Mouse (Mus musculus): ENCODE measurements around the gene Pphln1. TPM values are rescaled to one million over a fixed set of nuclear protein-coding genes. Genes with fewer than 3 reads are reported as not detected.

Pphln1 gene
- polyA plus RNA-seq, 1 experiment, result 2.3 TPM

- no peak for TF ChIP-seq POLR2A (IDR thresholded peaks at IDR 0.05; ENCODE audit: low read depth, low read length)
- TF ChIP-seq CTCF (IDR thresholded peaks at IDR 0.05; ENCODE audit: extremely low read depth, insufficient read length, insufficient replicate concordance, low read depth, low read length), result no peak
- Histone ChIP-seq H3K27ac (ENCODE audit: insufficient read depth, low read depth, low read length) (no peak overlapping the region), H3K4me1 (ENCODE audit: control insufficient read depth, insufficient read depth, insufficient read length, low read length) (no peaks in the 10 kb centered on the region), H3K27me3 (ENCODE audit: control insufficient read depth, insufficient read depth, low read length) (no peaks in the 10 kb centered on the region), H3K4me3 (ENCODE audit: low read depth, low read length) (no peak overlapping the region), H3K36me3 (ENCODE audit: control insufficient read depth, insufficient read depth, low read length) (peaks cover 2% of the 10 kb centered on the region; the same call in 1 of the 2 replicates)
- WGBS, result 85% methylated on average over 4 of the region's 4 CpGs
These were observed 79.6 kb downstream of the Pphln1 start for GRCm38 (mm10) chr15:93477729-93478128.

- no peak overlapping the region for H3K27ac ChIP-seq (ENCODE audit: insufficient read depth, low read depth, low read length)
- WGBS, result 76% methylated on average over 3 of the region's 3 CpGs
- no peak overlapping the region for H3K4me3 ChIP-seq (ENCODE audit: low read depth, low read length)
- no peaks in the 10 kb centered on the region for H3K27me3 ChIP-seq (ENCODE audit: control insufficient read depth, insufficient read depth, low read length)
- no peaks in the 10 kb centered on the region for H3K4me1 ChIP-seq (ENCODE audit: control insufficient read depth, insufficient read depth, insufficient read length, low read length)
- H3K36me3 ChIP-seq (ENCODE audit: control insufficient read depth, insufficient read depth, low read length), result peaks cover 2% of the 10 kb centered on the region; the same call in 1 of the 2 replicates
- TF ChIP-seq POLR2A (IDR thresholded peaks at IDR 0.05; ENCODE audit: low read depth, low read length) (no peak), CTCF (IDR thresholded peaks at IDR 0.05; ENCODE audit: extremely low read depth, insufficient read length, insufficient replicate concordance, low read depth, low read length) (no peak)
These were observed 80.5 kb downstream of the Pphln1 start for GRCm38 (mm10) chr15:93478676-93479075.

- Histone ChIP-seq H3K27me3 (ENCODE audit: control insufficient read depth, insufficient read depth, low read length) (no peaks in the 10 kb centered on the region), H3K27ac (ENCODE audit: insufficient read depth, low read depth, low read length) (no peak overlapping the region), H3K4me1 (ENCODE audit: control insufficient read depth, insufficient read depth, insufficient read length, low read length) (no peaks in the 10 kb centered on the region), H3K4me3 (ENCODE audit: low read depth, low read length) (no peak overlapping the region), H3K36me3 (ENCODE audit: control insufficient read depth, insufficient read depth, low read length) (no peaks in the 10 kb centered on the region)
- TF ChIP-seq CTCF (IDR thresholded peaks at IDR 0.05; ENCODE audit: extremely low read depth, insufficient read length, insufficient replicate concordance, low read depth, low read length) (no peak), POLR2A (IDR thresholded peaks at IDR 0.05; ENCODE audit: low read depth, low read length) (no peak)
- 80% methylated on average over 4 of the region's 4 CpGs for WGBS
These were observed 81.3 kb downstream of the Pphln1 start for GRCm38 (mm10) chr15:93479445-93479844.

GRCm38 (mm10) chr15:93481112-93481511 lies 83.0 kb downstream of the Pphln1 start:
- Histone ChIP-seq H3K27ac (ENCODE audit: insufficient read depth, low read depth, low read length) (no peak overlapping the region), H3K4me1 (ENCODE audit: control insufficient read depth, insufficient read depth, insufficient read length, low read length) (no peaks in the 10 kb centered on the region), H3K27me3 (ENCODE audit: control insufficient read depth, insufficient read depth, low read length) (no peaks in the 10 kb centered on the region), H3K4me3 (ENCODE audit: low read depth, low read length) (no peak overlapping the region), H3K36me3 (ENCODE audit: control insufficient read depth, insufficient read depth, low read length) (no peaks in the 10 kb centered on the region)
- WGBS, result 88% methylated on average over 10 of the region's 10 CpGs
- no peak for TF ChIP-seq POLR2A (IDR thresholded peaks at IDR 0.05; ENCODE audit: low read depth, low read length)
- no peak for TF ChIP-seq CTCF (IDR thresholded peaks at IDR 0.05; ENCODE audit: extremely low read depth, insufficient read length, insufficient replicate concordance, low read depth, low read length)

- Histone ChIP-seq H3K36me3 (ENCODE audit: control insufficient read depth, insufficient read depth, low read length) (no peaks in the 10 kb centered on the region), H3K27me3 (ENCODE audit: control insufficient read depth, insufficient read depth, low read length) (no peaks in the 10 kb centered on the region), H3K4me3 (ENCODE audit: low read depth, low read length) (no peak overlapping the region), H3K27ac (ENCODE audit: insufficient read depth, low read depth, low read length) (no peak overlapping the region; the same call in 1 of the 2 replicates), H3K4me1 (ENCODE audit: control insufficient read depth, insufficient read depth, insufficient read length, low read length) (no peaks in the 10 kb centered on the region)
- WGBS, result 73% methylated on average over 7 of the region's 7 CpGs
- no peak for TF ChIP-seq CTCF (IDR thresholded peaks at IDR 0.05; ENCODE audit: extremely low read depth, insufficient read length, insufficient replicate concordance, low read depth, low read length)
- TF ChIP-seq POLR2A (IDR thresholded peaks at IDR 0.05; ENCODE audit: low read depth, low read length), result no peak
These were observed 86.1 kb downstream of the Pphln1 start for GRCm38 (mm10) chr15:93484261-93484710.

- no peak for TF ChIP-seq CTCF (IDR thresholded peaks at IDR 0.05; ENCODE audit: extremely low read depth, insufficient read length, insufficient replicate concordance, low read depth, low read length)
- no peak for TF ChIP-seq POLR2A (IDR thresholded peaks at IDR 0.05; ENCODE audit: low read depth, low read length)
- no peak overlapping the region for H3K27ac ChIP-seq (ENCODE audit: insufficient read depth, low read depth, low read length)
- WGBS, result 87% methylated on average over 3 of the region's 3 CpGs
- no peak overlapping the region for H3K4me3 ChIP-seq (ENCODE audit: low read depth, low read length)
- no peaks in the 10 kb centered on the region for H3K27me3 ChIP-seq (ENCODE audit: control insufficient read depth, insufficient read depth, low read length)
- peaks cover 3% of the 10 kb centered on the region; the same call in 1 of the 2 replicates for H3K36me3 ChIP-seq (ENCODE audit: control insufficient read depth, insufficient read depth, low read length)
- no peaks in the 10 kb centered on the region for H3K4me1 ChIP-seq (ENCODE audit: control insufficient read depth, insufficient read depth, insufficient read length, low read length)
These were observed 87.1 kb downstream of the Pphln1 start for GRCm38 (mm10) chr15:93485252-93485651.

GRCm38 (mm10) chr15:93486066-93486465 lies 87.9 kb downstream of the Pphln1 start:
- Histone ChIP-seq H3K4me3 (ENCODE audit: low read depth, low read length) (no peak overlapping the region), H3K4me1 (ENCODE audit: control insufficient read depth, insufficient read depth, insufficient read length, low read length) (no peaks in the 10 kb centered on the region), H3K27me3 (ENCODE audit: control insufficient read depth, insufficient read depth, low read length) (no peaks in the 10 kb centered on the region), H3K36me3 (ENCODE audit: control insufficient read depth, insufficient read depth, low read length) (peaks cover 5% of the 10 kb centered on the region; the same call in 1 of the 2 replicates), H3K27ac (ENCODE audit: insufficient read depth, low read depth, low read length) (no peak overlapping the region)
- no peak for TF ChIP-seq CTCF (IDR thresholded peaks at IDR 0.05; ENCODE audit: extremely low read depth, insufficient read length, insufficient replicate concordance, low read depth, low read length)
- no peak for TF ChIP-seq POLR2A (IDR thresholded peaks at IDR 0.05; ENCODE audit: low read depth, low read length)
- WGBS, result 79% methylated on average over 7 of the region's 7 CpGs

Measured in small intestine, adult 2 months (tissue).